8 mouse cellular contexts compared by ENCODE assay signal in the genomic region with DNA sequence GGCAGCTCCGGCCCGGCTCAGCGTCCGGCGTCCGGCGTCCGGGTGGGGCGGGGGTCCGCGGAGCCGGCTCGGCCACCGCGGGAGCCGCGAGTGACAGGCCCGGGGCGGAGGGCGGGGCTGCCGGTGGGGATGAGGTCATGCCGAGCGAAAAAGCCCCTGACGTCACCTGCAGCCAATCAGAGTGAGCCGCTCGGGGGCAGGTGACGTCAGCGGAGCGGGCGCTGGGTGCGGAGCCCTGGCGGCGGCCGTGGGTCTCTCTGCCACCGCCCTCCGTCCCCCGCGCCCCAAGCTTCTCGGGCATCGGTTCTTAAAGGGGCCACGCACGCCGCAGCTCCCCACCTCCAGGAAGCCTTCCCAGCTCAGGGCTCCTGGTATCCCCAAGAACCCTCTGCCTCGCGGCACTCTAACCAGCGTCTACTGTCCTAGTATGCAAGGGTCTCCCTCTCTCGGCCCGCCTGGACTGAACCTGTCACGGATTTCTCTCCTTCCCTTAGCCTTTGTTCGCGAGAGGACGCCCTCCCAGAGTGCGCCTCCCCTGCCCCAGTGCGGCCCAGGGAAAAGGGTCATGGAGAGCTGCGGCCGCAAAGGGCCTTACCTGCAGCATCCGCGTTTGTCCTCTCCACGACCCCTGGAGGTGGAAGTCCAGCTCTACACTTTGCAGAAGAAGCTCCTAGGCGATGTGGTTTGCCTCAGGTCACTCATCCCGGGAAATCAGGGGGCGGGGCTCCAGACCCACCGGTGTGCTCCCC. TPM values are rescaled to one million over a fixed set of nuclear protein-coding genes. Genes with fewer than 3 reads are reported as not detected.
DNase-seq lines count a peak whose midpoint lies in the region; ATAC-seq and TF ChIP-seq lines count a peak whose summit lies in the region.

Dusp8 (minus strand) TSS at position 661 of the 749 bp plus-strand sequence.

- WGBS in hindbrain, embryonic 11.5 days = under 1% methylated on average over 52 of the region's 63 CpGs
- WGBS in lung, embryonic 16.5 days = under 1% methylated on average over 54 of the region's 63 CpGs
- WGBS in thymus, adult 2 months = 1% methylated on average over 62 of the region's 63 CpGs

- H3K4me3 ChIP-seq in hindbrain, embryonic 11.5 days (ENCODE audit: low read depth, low read length) = peak within 1 kb of the TSS; percentile 74
- H3K4me3 ChIP-seq in lung, embryonic 16.5 days (ENCODE audit: low read length) = peak within 1 kb of the TSS; percentile 72
- peak within 1 kb of the TSS; percentile 52 for H3K4me3 ChIP-seq in thymus, adult 2 months (ENCODE audit: control insufficient read depth, insufficient read depth, low read length)

- H3K9me3 ChIP-seq in hindbrain, embryonic 11.5 days (ENCODE audit: control insufficient read depth, low read length) = no peaks in the 10 kb centered on the region
- no peaks in the 10 kb centered on the region for H3K9me3 ChIP-seq in lung, embryonic 16.5 days (ENCODE audit: control insufficient read depth, low read length)

- DNase-seq in NIH3T3 (ENCODE audit: low read depth) = peak; percentile 78
- peak; percentile 99 for DNase-seq in cerebellum, postnatal 10 days
- DNase-seq in frontal cortex, postnatal 10 days (ENCODE audit: low spot score in 2 of 2) = peak; percentile 88 to 95
- peak; percentile 96 for DNase-seq in hindbrain, embryonic 11.5 days (ENCODE audit: low spot score)
- peak; percentile 94 for DNase-seq in layer of hippocampus, adult 9-11 months
- DNase-seq in ovary, adult 18-20 months (ENCODE audit: low spot score) = peak; percentile 68
- DNase-seq in thymus, adult 2 months = peak; percentile 86

- H3K9ac ChIP-seq in hindbrain, embryonic 11.5 days (ENCODE audit: low read depth, low read length) = peak within 1 kb of the TSS; percentile 89
- H3K9ac ChIP-seq in lung, embryonic 16.5 days (ENCODE audit: low read length) = peak within 1 kb of the TSS; percentile 78

- peaks cover 18% of the 10 kb centered on the region for H3K4me1 ChIP-seq in hindbrain, embryonic 11.5 days (replicated peaks; ENCODE audit: control insufficient read depth, insufficient read depth, low read length)
- peaks cover 2% of the 10 kb centered on the region; the same call in 1 of the 2 replicates for H3K4me1 ChIP-seq in lung, embryonic 16.5 days (replicated peaks; ENCODE audit: control insufficient read depth, insufficient read depth, low read length)
- H3K4me1 ChIP-seq in thymus, adult 2 months (replicated peaks; ENCODE audit: control insufficient read depth, insufficient read depth, low read length) = peaks cover 16% of the 10 kb centered on the region

- peak; percentile 63; the same call in 1 of the 2 replicates for TF ChIP-seq CTCF in thymus, adult 2 months (IDR thresholded peaks at IDR 0.05; ENCODE audit: borderline replicate concordance, control insufficient read depth, extremely low read depth, insufficient read depth, low read length, poor library complexity)

- peak; percentile 88 for ATAC-seq in hindbrain, embryonic 11.5 days (ENCODE audit: low FRiP score)
- ATAC-seq in lung, embryonic 16.5 days (ENCODE audit: low read depth) = peak; percentile 89

- peaks cover 18% of the 10 kb centered on the region; the same call in 1 of the 2 replicates for H3K27me3 ChIP-seq in hindbrain, embryonic 11.5 days (ENCODE audit: control insufficient read depth, insufficient read depth, low read length)
- H3K27me3 ChIP-seq in lung, embryonic 16.5 days (ENCODE audit: control insufficient read depth, insufficient read depth, low read depth, low read length) = peaks cover 54% of the 10 kb centered on the region
- peaks cover 17% of the 10 kb centered on the region for H3K27me3 ChIP-seq in thymus, adult 2 months (ENCODE audit: control insufficient read depth, insufficient read depth, low read length)

- peak within 1 kb of the TSS; percentile 93 for H3K4me2 ChIP-seq in hindbrain, embryonic 11.5 days (replicated peaks; ENCODE audit: low read depth, low read length)
- H3K4me2 ChIP-seq in lung, embryonic 16.5 days (ENCODE audit: low read depth, low read length) = peak within 1 kb of the TSS; percentile 98

- TF ChIP-seq POLR2A in thymus, adult 2 months (IDR thresholded peaks at IDR 0.05; ENCODE audit: control insufficient read depth, extremely low read depth, insufficient read depth, low read length, poor library complexity) = no peak

- no peaks in the 10 kb centered on the region for H3K36me3 ChIP-seq in hindbrain, embryonic 11.5 days (ENCODE audit: control insufficient read depth, insufficient read depth, low read length)
- no peaks in the 10 kb centered on the region for H3K36me3 ChIP-seq in lung, embryonic 16.5 days (ENCODE audit: control insufficient read depth, insufficient read depth, low read length)
- no peaks in the 10 kb centered on the region for H3K36me3 ChIP-seq in thymus, adult 2 months (ENCODE audit: control insufficient read depth, insufficient read depth, low read length)

- peak within 1 kb of the TSS; percentile 86 for H3K27ac ChIP-seq in hindbrain, embryonic 11.5 days (ENCODE audit: low read depth, low read length)
- 0 out of 2 replicates have a peak within 1 kb of the TSS, but pooled peaks have one; percentile 10 for H3K27ac ChIP-seq in lung, embryonic 16.5 days (ENCODE audit: low read length)
- H3K27ac ChIP-seq in thymus, adult 2 months (ENCODE audit: control insufficient read depth, insufficient read depth, low read length) = no peak within 1 kb of the TSS

RNA-seq across cellular contexts. Expression of gene Dusp8, which starts in this region (rescaled TPM):
- 19.1 and 20.9 TPM in 2 replicates for polyA plus RNA-seq in hindbrain, embryonic 11.5 days (2014; fragmentation: Nextera tagmentation; extraction: Ambion mirVana)
- polyA plus RNA-seq in lung, embryonic 16.5 days (2015; fragmentation: Nextera tagmentation; extraction: Ambion mirVana) = 2.1 and 2.5 TPM in 2 replicates
- polyA plus RNA-seq in thymus, adult 2 months (2012; rRNA removed) = 0.98 and 4.0 TPM in 2 replicates
